Mouse (Mus musculus): ENCODE data around the gene Cyp2c70.

- TF ChIP-seq CTCF (conservative IDR thresholded peaks at IDR 0.05; ENCODE audit: insufficient read depth, insufficient read length, low read depth, low read length): no peak
- no peak for TF ChIP-seq POLR2A (IDR thresholded peaks at IDR 0.05; ENCODE audit: low read depth, low read length)
Observed at GRCm38 (mm10) chr19:40187160-40187559, at the start of gene Cyp2c70.
